Mouse (Mus musculus): ENCODE measurements around the gene 4930432K21Rik.

- TF ChIP-seq CTCF (conservative IDR thresholded peaks at IDR 0.05; ENCODE audit: low read length) (no peak), POU5F1 (IDR thresholded peaks at IDR 0.05; ENCODE audit: borderline replicate concordance, low read length) (no peak)
Observed at GRCm38 (mm10) chr8:84185117-84185516, 37.3 kb downstream of the 4930432K21Rik start, which contains the start of gene Nanos3.
